Mouse (Mus musculus): ENCODE measurements around the gene Prmt9. TPM values are rescaled to one million over a fixed set of nuclear protein-coding genes. Genes with fewer than 3 reads are reported as not detected.

Prmt9 gene
- polyA plus RNA-seq, 1 experiment from 2014 or later, result 22.9 TPM

GRCm38 (mm10) chr8:77577674-77578073 is 28.5 kb downstream of the Prmt9 start:
- Histone ChIP-seq H3K4me2 (ENCODE audit: low read depth, low read length) (no peak overlapping the region), H3K27ac (replicated peaks; ENCODE audit: low read depth, low read length) (no peak overlapping the region), H3K9ac (replicated peaks; ENCODE audit: low read length) (no peak overlapping the region), H3K9me3 (replicated peaks; ENCODE audit: control insufficient read depth, low read length) (no peaks in the 10 kb centered on the region), H3K4me3 (ENCODE audit: low read depth, low read length) (no peak overlapping the region), H3K27me3 (ENCODE audit: control insufficient read depth, insufficient read depth, low read length) (no peaks in the 10 kb centered on the region), H3K36me3 (replicated peaks; ENCODE audit: control insufficient read depth, insufficient read depth, low read depth, low read length) (no peaks in the 10 kb centered on the region; the same call in none of the 2 replicates), H3K4me1 (ENCODE audit: control insufficient read depth, insufficient read depth, low read length) (no peaks in the 10 kb centered on the region)
- 91% methylated on average over 7 of the region's 7 CpGs for WGBS
- no peak for ATAC-seq (replicated peaks; ENCODE audit: insufficient number of reproducible peaks, low FRiP score, low TSS enrichment, low read depth)
- no peak for DNase-seq (ENCODE audit: low spot score)

DNA sequence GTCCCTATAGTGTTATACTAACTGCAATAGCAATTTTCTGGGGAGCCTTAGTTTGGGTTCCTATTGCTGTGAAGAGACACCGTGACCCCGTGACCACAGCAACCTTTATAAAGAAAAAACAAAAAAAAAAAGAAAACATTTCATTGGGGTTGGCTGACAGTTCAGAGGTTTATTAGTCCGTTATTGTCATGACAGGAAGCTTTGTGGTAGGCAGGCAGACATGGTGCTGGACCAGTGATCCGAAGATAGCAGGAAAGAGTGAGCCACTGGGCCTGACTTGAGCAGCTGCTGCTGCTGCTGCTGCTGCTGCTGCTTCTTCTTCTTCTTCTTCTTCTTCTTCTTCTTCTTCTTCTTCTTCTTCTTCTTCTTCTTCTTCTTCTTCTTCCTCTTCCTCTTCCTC is 35.0 kb downstream of the Prmt9 start:
- ATAC-seq (replicated peaks; ENCODE audit: insufficient number of reproducible peaks, low FRiP score, low TSS enrichment, low read depth), result no peak
- Histone ChIP-seq H3K4me1 (ENCODE audit: control insufficient read depth, insufficient read depth, low read length) (no peaks in the 10 kb centered on the region), H3K36me3 (replicated peaks; ENCODE audit: control insufficient read depth, insufficient read depth, low read depth, low read length) (no peaks in the 10 kb centered on the region; the same call in none of the 2 replicates), H3K9ac (replicated peaks; ENCODE audit: low read length) (no peak overlapping the region), H3K27ac (replicated peaks; ENCODE audit: low read depth, low read length) (no peak overlapping the region), H3K4me2 (ENCODE audit: low read depth, low read length) (no peak overlapping the region), H3K4me3 (ENCODE audit: low read depth, low read length) (no peak overlapping the region), H3K9me3 (replicated peaks; ENCODE audit: control insufficient read depth, low read length) (no peaks in the 10 kb centered on the region), H3K27me3 (ENCODE audit: control insufficient read depth, insufficient read depth, low read length) (no peaks in the 10 kb centered on the region)
- 90% methylated on average over 4 of the region's 4 CpGs for WGBS
- DNase-seq (ENCODE audit: low spot score), result no peak

DNA sequence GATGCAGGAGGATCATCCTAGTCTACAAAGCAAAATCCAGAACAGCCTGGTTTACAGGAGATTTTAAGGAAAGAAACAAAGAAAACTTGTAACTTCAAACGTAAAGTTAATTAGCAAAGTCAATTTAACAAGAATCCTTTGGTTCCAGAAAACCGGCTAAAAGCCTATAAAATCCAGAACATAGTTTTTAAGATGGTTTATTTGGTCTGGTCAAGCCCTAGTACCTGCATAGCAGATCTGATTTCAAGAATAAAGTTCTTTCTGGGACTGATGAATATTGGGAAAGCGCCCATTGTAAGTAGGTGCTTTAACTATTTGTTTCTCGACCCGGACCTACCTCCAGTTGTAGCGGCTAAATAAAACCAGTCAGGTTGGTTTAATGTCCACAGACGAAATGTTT is 60.4 kb downstream of the Prmt9 start:
- H3K9me3 ChIP-seq (replicated peaks; ENCODE audit: control insufficient read depth, low read length), result no peaks in the 10 kb centered on the region
- H3K27ac ChIP-seq (replicated peaks; ENCODE audit: low read depth, low read length), result no peak overlapping the region
- peak overlapping the region; percentile 73 for H3K4me2 ChIP-seq (ENCODE audit: low read depth, low read length)
- peak overlapping the region; percentile 73 for H3K9ac ChIP-seq (replicated peaks; ENCODE audit: low read length)
- ATAC-seq (replicated peaks; ENCODE audit: insufficient number of reproducible peaks, low FRiP score, low TSS enrichment, low read depth), result no peak
- H3K27me3 ChIP-seq (ENCODE audit: control insufficient read depth, insufficient read depth, low read length), result no peaks in the 10 kb centered on the region
- H3K36me3 ChIP-seq (replicated peaks; ENCODE audit: control insufficient read depth, insufficient read depth, low read depth, low read length), result no peaks in the 10 kb centered on the region
- WGBS, result 10% methylated on average over 7 of the region's 7 CpGs
- no peak for DNase-seq (ENCODE audit: low spot score)
- peak overlapping the region; percentile 82 for H3K4me3 ChIP-seq (ENCODE audit: low read depth, low read length)
- H3K4me1 ChIP-seq (ENCODE audit: control insufficient read depth, insufficient read depth, low read length), result no peaks in the 10 kb centered on the region

DNA sequence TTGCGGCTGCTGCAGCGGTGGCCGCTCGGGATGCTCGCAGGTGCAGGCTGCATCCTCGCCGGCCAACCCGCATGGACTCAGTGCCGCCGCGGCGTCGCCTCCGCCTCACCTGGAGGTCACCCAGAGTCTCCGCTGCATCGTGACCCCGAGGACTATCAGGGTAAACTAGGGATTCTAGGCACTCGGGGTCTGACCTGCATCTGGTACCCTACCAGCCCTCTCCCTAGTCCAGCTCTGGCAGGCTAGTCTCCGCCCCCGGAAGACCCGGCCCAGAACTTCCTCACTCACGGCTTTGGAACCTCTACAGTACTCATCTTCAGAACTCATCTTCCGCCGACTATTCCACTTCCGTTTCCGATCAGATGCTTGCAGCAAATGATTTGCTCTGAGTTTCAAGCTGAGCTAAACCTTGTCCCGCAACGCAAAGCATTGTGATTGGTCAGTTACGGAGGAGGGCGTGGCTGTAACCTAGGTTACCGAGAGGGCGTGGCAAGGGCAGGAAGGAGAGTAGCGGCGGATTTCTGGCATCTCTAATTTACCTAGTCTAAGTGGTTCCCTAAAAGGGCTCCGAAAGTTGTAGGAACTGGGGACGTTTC is 61.3 kb downstream of the Prmt9 start, which contains the start of gene Tmem184c:
Gene Tmem184c (minus strand): TSS at position 325 of the 596 bp plus-strand sequence.
- H3K9me3 ChIP-seq (replicated peaks; ENCODE audit: control insufficient read depth, low read length), result no peaks in the 10 kb centered on the region
- peak; percentile 98 for DNase-seq (ENCODE audit: low spot score)
- peak within 1 kb of the TSS; percentile 73 for H3K9ac ChIP-seq (replicated peaks; ENCODE audit: low read length)
- H3K36me3 ChIP-seq (replicated peaks; ENCODE audit: control insufficient read depth, insufficient read depth, low read depth, low read length), result no peaks in the 10 kb centered on the region
- H3K4me2 ChIP-seq (ENCODE audit: low read depth, low read length), result peak within 1 kb of the TSS; percentile 73
- no peaks in the 10 kb centered on the region for H3K4me1 ChIP-seq (ENCODE audit: control insufficient read depth, insufficient read depth, low read length)
- peak; percentile 98 for ATAC-seq (replicated peaks; ENCODE audit: insufficient number of reproducible peaks, low FRiP score, low TSS enrichment, low read depth)
- no peak within 1 kb of the TSS; the same call in 1 of the 2 replicates for H3K27ac ChIP-seq (replicated peaks; ENCODE audit: low read depth, low read length)
- no peaks in the 10 kb centered on the region for H3K27me3 ChIP-seq (ENCODE audit: control insufficient read depth, insufficient read depth, low read length)
- under 1% methylated on average over 36 of the region's 36 CpGs for WGBS
- peak within 1 kb of the TSS; percentile 82 for H3K4me3 ChIP-seq (ENCODE audit: low read depth, low read length)

DNA sequence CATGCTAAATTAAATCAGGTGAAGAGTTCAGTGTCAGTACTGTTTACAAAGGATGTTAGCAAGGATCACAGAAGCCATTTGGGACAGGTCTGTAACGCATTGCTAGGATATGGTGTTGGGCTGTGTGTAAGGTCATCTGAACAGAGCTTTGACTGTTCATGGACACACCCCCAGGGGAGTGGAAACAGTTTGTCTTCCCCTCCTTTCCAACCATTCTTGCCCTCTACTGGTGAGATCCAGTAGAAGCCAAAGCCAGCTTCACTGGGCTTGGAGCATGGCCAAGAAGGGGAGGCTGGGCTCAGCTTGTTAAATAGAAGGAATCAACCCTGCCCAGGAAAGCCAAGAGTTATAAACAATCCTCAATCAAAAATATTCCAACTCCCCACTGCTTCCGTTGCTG is 68.7 kb downstream of the Prmt9 start:
- H3K9ac ChIP-seq (replicated peaks; ENCODE audit: low read length), result no peak overlapping the region
- peak; percentile 22 for DNase-seq (ENCODE audit: low spot score)
- no peaks in the 10 kb centered on the region for H3K9me3 ChIP-seq (replicated peaks; ENCODE audit: control insufficient read depth, low read length)
- no peaks in the 10 kb centered on the region for H3K36me3 ChIP-seq (replicated peaks; ENCODE audit: control insufficient read depth, insufficient read depth, low read depth, low read length)
- no peak overlapping the region for H3K27ac ChIP-seq (replicated peaks; ENCODE audit: low read depth, low read length)
- H3K4me3 ChIP-seq (ENCODE audit: low read depth, low read length), result no peak overlapping the region
- WGBS, result 55% methylated on average over 2 of the region's 2 CpGs
- no peaks in the 10 kb centered on the region for H3K27me3 ChIP-seq (ENCODE audit: control insufficient read depth, insufficient read depth, low read length)
- no peak for ATAC-seq (replicated peaks; ENCODE audit: insufficient number of reproducible peaks, low FRiP score, low TSS enrichment, low read depth)
- no peaks in the 10 kb centered on the region for H3K4me1 ChIP-seq (ENCODE audit: control insufficient read depth, insufficient read depth, low read length)
- H3K4me2 ChIP-seq (ENCODE audit: low read depth, low read length), result no peak overlapping the region

DNA sequence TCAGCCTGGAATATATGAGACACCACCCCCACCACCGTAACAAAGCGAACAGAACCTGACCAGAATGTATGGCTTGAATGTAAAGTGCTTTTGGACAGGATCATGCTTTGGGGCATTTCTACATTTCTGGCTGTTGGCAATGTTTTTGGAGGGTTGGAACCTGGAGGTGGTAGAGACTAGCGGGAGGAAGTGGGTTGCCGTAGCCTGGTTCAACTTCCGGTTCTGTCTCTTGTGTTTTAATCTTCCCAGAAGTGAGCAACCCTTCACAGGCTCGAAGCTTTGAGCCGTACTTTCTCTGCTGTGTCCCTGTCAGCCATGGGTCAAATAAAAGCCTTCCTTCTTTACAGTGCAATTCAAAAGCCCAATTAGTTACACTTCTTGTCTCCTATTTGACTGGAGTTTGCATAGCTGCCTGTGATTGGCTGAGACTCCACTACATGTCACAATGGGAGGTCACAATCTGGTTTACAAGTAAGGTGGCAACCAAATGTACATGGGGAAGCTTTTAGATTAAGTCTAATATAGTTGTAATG is 74.5 kb downstream of the Prmt9 start:
- H3K9ac ChIP-seq (replicated peaks; ENCODE audit: low read length), result no peak overlapping the region
- H3K9me3 ChIP-seq (replicated peaks; ENCODE audit: control insufficient read depth, low read length), result no peaks in the 10 kb centered on the region
- no peak overlapping the region for H3K27ac ChIP-seq (replicated peaks; ENCODE audit: low read depth, low read length)
- ATAC-seq (replicated peaks; ENCODE audit: insufficient number of reproducible peaks, low FRiP score, low TSS enrichment, low read depth), result no peak
- H3K27me3 ChIP-seq (ENCODE audit: control insufficient read depth, insufficient read depth, low read length), result no peaks in the 10 kb centered on the region
- no peak for DNase-seq (ENCODE audit: low spot score)
- no peak overlapping the region for H3K4me2 ChIP-seq (ENCODE audit: low read depth, low read length)
- no peaks in the 10 kb centered on the region for H3K4me1 ChIP-seq (ENCODE audit: control insufficient read depth, insufficient read depth, low read length)
- no peaks in the 10 kb centered on the region for H3K36me3 ChIP-seq (replicated peaks; ENCODE audit: control insufficient read depth, insufficient read depth, low read depth, low read length)
- WGBS, result 80% methylated on average over 7 of the region's 7 CpGs
- H3K4me3 ChIP-seq (ENCODE audit: low read depth, low read length), result no peak overlapping the region

- no peaks in the 10 kb centered on the region for H3K27me3 ChIP-seq (ENCODE audit: control insufficient read depth, insufficient read depth, low read length)
- no peak overlapping the region for H3K9ac ChIP-seq (replicated peaks; ENCODE audit: low read length)
- H3K4me3 ChIP-seq (ENCODE audit: low read depth, low read length), result no peak overlapping the region
- H3K4me1 ChIP-seq (ENCODE audit: control insufficient read depth, insufficient read depth, low read length), result no peaks in the 10 kb centered on the region
- no peak overlapping the region for H3K4me2 ChIP-seq (ENCODE audit: low read depth, low read length)
- H3K36me3 ChIP-seq (replicated peaks; ENCODE audit: control insufficient read depth, insufficient read depth, low read depth, low read length), result no peaks in the 10 kb centered on the region
- 17% methylated on average over 15 of the region's 15 CpGs for WGBS
- ATAC-seq (replicated peaks; ENCODE audit: insufficient number of reproducible peaks, low FRiP score, low TSS enrichment, low read depth), result peak; percentile 62; the same call in 1 of the 2 replicates
- no peak overlapping the region for H3K27ac ChIP-seq (replicated peaks; ENCODE audit: low read depth, low read length)
- no peaks in the 10 kb centered on the region for H3K9me3 ChIP-seq (replicated peaks; ENCODE audit: control insufficient read depth, low read length)
- DNase-seq (ENCODE audit: low spot score), result peak; percentile 93
These were observed 80.8 kb downstream of the Prmt9 start for GRCm38 (mm10) chr8:77629858-77630537.

DNA sequence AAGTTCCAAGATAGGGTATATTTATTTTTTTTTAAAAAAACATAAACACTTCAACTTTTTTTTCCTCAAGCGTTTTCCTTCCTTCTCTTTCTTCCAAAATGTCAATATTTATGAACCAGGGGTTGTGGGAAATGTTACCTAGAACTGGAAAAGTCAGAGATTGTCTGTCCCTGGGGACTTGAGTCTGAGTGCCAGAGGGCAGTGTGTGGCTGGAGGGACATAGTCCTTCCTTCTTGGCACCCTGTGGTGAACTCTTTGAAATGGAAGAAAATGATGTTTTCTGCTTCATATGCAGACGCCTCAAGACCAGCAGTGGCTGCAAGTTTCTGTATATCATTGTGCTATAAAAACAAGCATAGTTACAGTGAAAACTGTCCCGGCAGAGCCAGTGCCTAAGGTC is 81.5 kb downstream of the Prmt9 start:
- Histone ChIP-seq H3K9me3 (replicated peaks; ENCODE audit: control insufficient read depth, low read length) (no peaks in the 10 kb centered on the region), H3K27me3 (ENCODE audit: control insufficient read depth, insufficient read depth, low read length) (no peaks in the 10 kb centered on the region), H3K4me3 (ENCODE audit: low read depth, low read length) (no peak overlapping the region), H3K27ac (replicated peaks; ENCODE audit: low read depth, low read length) (no peak overlapping the region), H3K4me2 (ENCODE audit: low read depth, low read length) (no peak overlapping the region), H3K36me3 (replicated peaks; ENCODE audit: control insufficient read depth, insufficient read depth, low read depth, low read length) (no peaks in the 10 kb centered on the region), H3K9ac (replicated peaks; ENCODE audit: low read length) (no peak overlapping the region), H3K4me1 (ENCODE audit: control insufficient read depth, insufficient read depth, low read length) (no peaks in the 10 kb centered on the region)
- peak; percentile 22 for DNase-seq (ENCODE audit: low spot score)
- WGBS, result 49% methylated on average over 3 of the region's 3 CpGs
- no peak for ATAC-seq (replicated peaks; ENCODE audit: insufficient number of reproducible peaks, low FRiP score, low TSS enrichment, low read depth)
